Mouse (Mus musculus): ENCODE measurements around the gene 4930453N24Rik. TPM values are rescaled to one million over a fixed set of nuclear protein-coding genes. Genes with fewer than 3 reads are reported as not detected.

The 4930453N24Rik gene
- polyA plus RNA-seq (2015; fragmentation: Illumina TruSeq; extraction: RNeasy Lipid Tissue Mini Kit (QIAGEN cat#74804); ENCODE audit: low read depth, low replicate concordance), result 20.8 TPM

GRCm38 (mm10) chr16:64770521-64771430 lies at the start of gene 4930453N24Rik:
Gene 4930453N24Rik (minus strand): TSS chr16:64771161.

Other genes starting within 250 kb of the 4930453N24Rik start
- not detected for gene Csnka2ip, start 168.8 kb downstream of the 4930453N24Rik start, polyA plus RNA-seq (2015; fragmentation: Illumina TruSeq; extraction: RNeasy Lipid Tissue Mini Kit (QIAGEN cat#74804); ENCODE audit: low read depth, low replicate concordance)
- 14.1 TPM for gene Zfp654, start 80.5 kb upstream of the 4930453N24Rik start, polyA plus RNA-seq (2015; fragmentation: Illumina TruSeq; extraction: RNeasy Lipid Tissue Mini Kit (QIAGEN cat#74804); ENCODE audit: low read depth, low replicate concordance)
- 43.0 TPM for gene Cggbp1, start 80.8 kb upstream of the 4930453N24Rik start, polyA plus RNA-seq (2015; fragmentation: Illumina TruSeq; extraction: RNeasy Lipid Tissue Mini Kit (QIAGEN cat#74804); ENCODE audit: low read depth, low replicate concordance)

Measured in brain, adult 10 weeks (tissue).